Mouse (Mus musculus): ENCODE measurements around the gene Dkk3. TPM values are rescaled to one million over a fixed set of nuclear protein-coding genes. Genes with fewer than 3 reads are reported as not detected.
"Not testable (repeated sequence)": the region's sequence is repeated elsewhere in the genome, so short reads cannot be mapped to it uniquely, and the experiment has no call there.

Gene Dkk3
- total RNA-seq, 2 experiments from 2014 or later = 12.3 to 14.7 TPM

- no peak for DNase-seq
Observed at GRCm38 (mm10) chr7:112169955-112170692, 11.3 kb upstream of the Dkk3 start.

GRCm38 (mm10) chr7:112165593-112165992 is 6.7 kb upstream of the Dkk3 start:
- DNase-seq = no peak

GRCm38 (mm10) chr7:112165032-112165431 is 6.2 kb upstream of the Dkk3 start:
- not testable (repeated sequence) for DNase-seq

GRCm38 (mm10) chr7:112164430-112164829 is 5.6 kb upstream of the Dkk3 start:
- no peak for DNase-seq

GRCm38 (mm10) chr7:112159835-112160234 is 978 bp upstream of the Dkk3 start:
- no peak for DNase-seq

- peak; percentile 40 for DNase-seq
Observed at GRCm38 (mm10) chr7:112158316-112158741, 528 bp downstream of the Dkk3 start.

GRCm38 (mm10) chr7:112157584-112158315 is 1.1 kb downstream of the Dkk3 start:
- DNase-seq = peak; percentile 20

- no peak for DNase-seq
Observed at GRCm38 (mm10) chr7:112155194-112155593, 3.7 kb downstream of the Dkk3 start.

- no peak for DNase-seq
Observed at GRCm38 (mm10) chr7:112154445-112154844, 4.4 kb downstream of the Dkk3 start.

- DNase-seq = no peak
Observed at GRCm38 (mm10) chr7:112149113-112149512, 9.7 kb downstream of the Dkk3 start.

- DNase-seq = no peak
Observed at GRCm38 (mm10) chr7:112147979-112148378, 10.9 kb downstream of the Dkk3 start.

GRCm38 (mm10) chr7:112144646-112145179 is 14.1 kb downstream of the Dkk3 start:
- no peak for DNase-seq

- no peak for DNase-seq
Observed at GRCm38 (mm10) chr7:112143978-112144377, 14.9 kb downstream of the Dkk3 start.

- DNase-seq = peak; percentile 64
Observed at GRCm38 (mm10) chr7:112143090-112143500, 15.8 kb downstream of the Dkk3 start.

- no peak for DNase-seq
Observed at GRCm38 (mm10) chr7:112142616-112143015, 16.2 kb downstream of the Dkk3 start.

- peak; percentile 32 for DNase-seq
Observed at GRCm38 (mm10) chr7:112140725-112141124, 18.1 kb downstream of the Dkk3 start.

GRCm38 (mm10) chr7:112138509-112139405 is 20.1 kb downstream of the Dkk3 start:
- DNase-seq = peak; percentile 43

- no peak for DNase-seq
Observed at GRCm38 (mm10) chr7:112138168-112138508, 20.7 kb downstream of the Dkk3 start.

GRCm38 (mm10) chr7:112136537-112136936 is 22.3 kb downstream of the Dkk3 start:
- no peak for DNase-seq

- no peak for DNase-seq
Observed at GRCm38 (mm10) chr7:112135161-112135560, 23.7 kb downstream of the Dkk3 start.

GRCm38 (mm10) chr7:112133277-112133676 is 25.6 kb downstream of the Dkk3 start:
- no peak for DNase-seq

- no peak for DNase-seq
Observed at GRCm38 (mm10) chr7:112132005-112132404, 26.9 kb downstream of the Dkk3 start.

Measured in adrenal gland, postnatal 10 days (tissue).